Mouse (Mus musculus): Measurements from ENCODE around the gene Il9r. TPM values are rescaled to one million over a fixed set of nuclear protein-coding genes. Genes with fewer than 3 reads are reported as not detected.

Gene Il9r
- polyA plus RNA-seq, 1 experiment from 2014 or later = 0.02 TPM

GRCm38 (mm10) chr11:32222570-32223194 lies 22.6 kb upstream of the Il9r start:
- Histone ChIP-seq H3K4me1 (ENCODE audit: control insufficient read depth, insufficient read depth, low read length) (peaks cover 72% of the 10 kb centered on the region), H3K9me3 (ENCODE audit: control insufficient read depth, low read length) (no peaks in the 10 kb centered on the region), H3K4me3 (ENCODE audit: low read length) (peak overlapping the region; percentile 92), H3K27me3 (replicated peaks; ENCODE audit: control insufficient read depth, insufficient read depth, low read length) (no peaks in the 10 kb centered on the region), H3K27ac (ENCODE audit: low read length) (peak overlapping the region; percentile 98), H3K36me3 (ENCODE audit: control insufficient read depth, insufficient read depth, low read length) (no peaks in the 10 kb centered on the region), H3K9ac (ENCODE audit: low read depth, low read length) (peak overlapping the region; percentile 98), H3K4me2 (ENCODE audit: low read depth, low read length) (peak overlapping the region; percentile 72)
- WGBS = 6% methylated on average over 21 of the region's 21 CpGs
- peak; percentile 11 for ATAC-seq

DNA sequence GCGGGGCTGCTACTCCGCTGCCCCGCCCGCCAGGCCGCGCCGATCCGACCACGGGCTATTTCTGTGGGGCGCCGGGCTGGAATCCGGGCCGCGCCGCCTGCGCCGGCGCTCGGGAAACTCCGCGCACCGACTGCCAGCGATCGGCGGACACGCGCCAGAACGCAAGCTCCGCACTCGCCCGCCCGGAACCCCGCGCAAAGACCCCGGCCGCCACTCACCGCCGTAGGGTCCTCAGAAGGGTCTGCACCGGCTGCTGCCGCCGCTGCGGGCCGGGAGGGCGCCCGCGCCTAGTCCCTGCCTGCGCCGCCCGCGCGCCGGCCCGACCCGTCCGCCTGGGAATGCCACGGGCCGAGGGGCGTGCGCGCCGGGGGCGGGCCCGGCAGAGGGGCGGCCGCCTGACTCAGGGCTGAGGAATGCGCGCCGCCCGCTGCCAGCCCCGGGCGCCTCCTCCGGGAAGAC lies 21.9 kb upstream of the Il9r start, which contains the start of gene Rhbdf1:
Rhbdf1 (minus strand) TSS at position 350 of the 459 bp plus-strand sequence.
- no peaks in the 10 kb centered on the region for H3K27me3 ChIP-seq (replicated peaks; ENCODE audit: control insufficient read depth, insufficient read depth, low read length)
- H3K27ac ChIP-seq (ENCODE audit: low read length) = peak within 1 kb of the TSS; percentile 98
- WGBS = under 1% methylated on average over 50 of the region's 72 CpGs
- peak within 1 kb of the TSS; percentile 72 for H3K4me2 ChIP-seq (ENCODE audit: low read depth, low read length)
- peak; percentile 43 for ATAC-seq
- H3K4me1 ChIP-seq (ENCODE audit: control insufficient read depth, insufficient read depth, low read length) = peaks cover 67% of the 10 kb centered on the region
- H3K36me3 ChIP-seq (ENCODE audit: control insufficient read depth, insufficient read depth, low read length) = no peaks in the 10 kb centered on the region
- H3K9me3 ChIP-seq (ENCODE audit: control insufficient read depth, low read length) = no peaks in the 10 kb centered on the region
- H3K4me3 ChIP-seq (ENCODE audit: low read length) = peak within 1 kb of the TSS; percentile 92
- peak within 1 kb of the TSS; percentile 98 for H3K9ac ChIP-seq (ENCODE audit: low read depth, low read length)

- H3K27me3 ChIP-seq (replicated peaks; ENCODE audit: control insufficient read depth, insufficient read depth, low read length) = no peaks in the 10 kb centered on the region
- under 1% methylated on average over 46 of the region's 46 CpGs for WGBS
- peak overlapping the region; percentile 98 for H3K9ac ChIP-seq (ENCODE audit: low read depth, low read length)
- peaks cover 65% of the 10 kb centered on the region for H3K4me1 ChIP-seq (ENCODE audit: control insufficient read depth, insufficient read depth, low read length)
- H3K36me3 ChIP-seq (ENCODE audit: control insufficient read depth, insufficient read depth, low read length) = no peaks in the 10 kb centered on the region
- peak overlapping the region; percentile 92 for H3K4me3 ChIP-seq (ENCODE audit: low read length)
- no peaks in the 10 kb centered on the region for H3K9me3 ChIP-seq (ENCODE audit: control insufficient read depth, low read length)
- peak overlapping the region; percentile 72 for H3K4me2 ChIP-seq (ENCODE audit: low read depth, low read length)
- peak; percentile 68 for ATAC-seq
- H3K27ac ChIP-seq (ENCODE audit: low read length) = peak overlapping the region; percentile 98
Observed at GRCm38 (mm10) chr11:32221225-32221950, 21.3 kb upstream of the Il9r start.

GRCm38 (mm10) chr11:32220607-32221224 lies 20.6 kb upstream of the Il9r start:
- 33% methylated on average over 10 of the region's 10 CpGs for WGBS
- Histone ChIP-seq H3K27ac (ENCODE audit: low read length) (peak overlapping the region; percentile 98), H3K4me1 (ENCODE audit: control insufficient read depth, insufficient read depth, low read length) (peaks cover 61% of the 10 kb centered on the region)

DNA sequence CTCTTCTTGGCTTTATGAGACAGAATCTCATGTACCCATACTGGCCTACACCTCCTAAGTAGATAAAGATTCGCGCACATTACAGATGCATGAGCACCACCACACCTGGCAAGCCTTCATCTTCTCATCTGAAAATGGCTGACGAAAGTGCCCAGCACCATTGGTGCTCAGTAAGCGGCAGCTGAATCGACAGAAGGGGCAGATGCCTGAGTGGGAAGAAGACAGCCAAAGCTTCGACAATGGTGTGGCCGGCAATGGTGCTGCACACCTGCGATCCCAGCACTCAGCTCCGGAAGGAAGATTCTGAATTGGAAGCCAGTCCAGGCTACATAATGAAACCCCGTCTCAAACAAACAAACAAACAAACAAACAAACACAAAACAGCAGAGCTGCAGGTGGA lies 19.2 kb upstream of the Il9r start:
- H3K9me3 ChIP-seq (ENCODE audit: control insufficient read depth, low read length) = no peaks in the 10 kb centered on the region
- H3K9ac ChIP-seq (ENCODE audit: low read depth, low read length) = no peak overlapping the region; the same call in 1 of the 2 replicates
- peaks cover 17% of the 10 kb centered on the region; the same call in 1 of the 2 replicates for H3K36me3 ChIP-seq (ENCODE audit: control insufficient read depth, insufficient read depth, low read length)
- 0 out of 2 replicates have a peak overlapping the region, but pooled peaks have one; percentile 2 for H3K4me3 ChIP-seq (ENCODE audit: low read length)
- WGBS = 85% methylated on average over 10 of the region's 10 CpGs
- H3K27ac ChIP-seq (ENCODE audit: low read length) = no peak overlapping the region
- ATAC-seq = no peak
- H3K4me1 ChIP-seq (ENCODE audit: control insufficient read depth, insufficient read depth, low read length) = peaks cover 46% of the 10 kb centered on the region
- 0 out of 2 replicates have a peak overlapping the region, but pooled peaks have one; percentile 10 for H3K4me2 ChIP-seq (ENCODE audit: low read depth, low read length)
- H3K27me3 ChIP-seq (replicated peaks; ENCODE audit: control insufficient read depth, insufficient read depth, low read length) = no peaks in the 10 kb centered on the region

More at GRCm38 (mm10) chr11:32220607-32221224, 20.6 kb upstream of the Il9r start:
- Histone ChIP-seq H3K4me3 (ENCODE audit: low read length) (peak overlapping the region; percentile 92), H3K27me3 (replicated peaks; ENCODE audit: control insufficient read depth, insufficient read depth, low read length) (no peaks in the 10 kb centered on the region), H3K9me3 (ENCODE audit: control insufficient read depth, low read length) (no peaks in the 10 kb centered on the region), H3K4me2 (ENCODE audit: low read depth, low read length) (peak overlapping the region; percentile 72), H3K36me3 (ENCODE audit: control insufficient read depth, insufficient read depth, low read length) (peaks cover 3% of the 10 kb centered on the region; the same call in 1 of the 2 replicates), H3K9ac (ENCODE audit: low read depth, low read length) (peak overlapping the region; percentile 98)
- ATAC-seq = no peak

- 61% methylated on average over 6 of the region's 6 CpGs for WGBS
- ATAC-seq = no peak
- peaks cover 42% of the 10 kb centered on the region for H3K4me1 ChIP-seq (ENCODE audit: control insufficient read depth, insufficient read depth, low read length)
- no peak overlapping the region for H3K27ac ChIP-seq (ENCODE audit: low read length)
- H3K9ac ChIP-seq (ENCODE audit: low read depth, low read length) = 0 out of 2 replicates have a peak overlapping the region, but pooled peaks have one; percentile 27
- H3K4me3 ChIP-seq (ENCODE audit: low read length) = no peak overlapping the region
- no peaks in the 10 kb centered on the region for H3K9me3 ChIP-seq (ENCODE audit: control insufficient read depth, low read length)
- H3K36me3 ChIP-seq (ENCODE audit: control insufficient read depth, insufficient read depth, low read length) = peaks cover 23% of the 10 kb centered on the region
- no peak overlapping the region for H3K4me2 ChIP-seq (ENCODE audit: low read depth, low read length)
- H3K27me3 ChIP-seq (replicated peaks; ENCODE audit: control insufficient read depth, insufficient read depth, low read length) = no peaks in the 10 kb centered on the region
Observed at GRCm38 (mm10) chr11:32218501-32219050, 18.5 kb upstream of the Il9r start.

DNA sequence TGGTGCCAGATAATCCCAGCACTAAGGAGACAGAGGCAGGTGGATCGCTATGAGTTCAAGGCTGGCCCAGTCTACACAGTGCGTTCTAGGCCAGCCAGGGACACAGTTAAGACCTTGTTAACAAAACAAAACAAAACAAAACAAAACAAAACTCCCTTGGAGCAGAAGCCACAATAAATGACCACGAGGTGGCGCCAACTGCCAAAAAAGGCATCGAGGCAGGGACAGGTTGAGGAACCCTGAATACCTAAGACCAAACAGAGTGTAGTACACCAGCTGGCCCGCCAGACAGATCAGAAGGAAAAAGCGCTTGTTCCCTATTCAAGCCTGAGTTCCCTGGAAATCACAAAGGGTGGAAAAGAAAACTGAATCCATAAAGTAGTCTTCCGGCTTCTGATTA lies 16.8 kb upstream of the Il9r start:
- Histone ChIP-seq H3K4me1 (ENCODE audit: control insufficient read depth, insufficient read depth, low read length) (peaks cover 30% of the 10 kb centered on the region), H3K9ac (ENCODE audit: low read depth, low read length) (no peak overlapping the region), H3K4me2 (ENCODE audit: low read depth, low read length) (no peak overlapping the region), H3K36me3 (ENCODE audit: control insufficient read depth, insufficient read depth, low read length) (peaks cover 36% of the 10 kb centered on the region), H3K27ac (ENCODE audit: low read length) (no peak overlapping the region), H3K27me3 (replicated peaks; ENCODE audit: control insufficient read depth, insufficient read depth, low read length) (no peaks in the 10 kb centered on the region), H3K9me3 (ENCODE audit: control insufficient read depth, low read length) (no peaks in the 10 kb centered on the region), H3K4me3 (ENCODE audit: low read length) (no peak overlapping the region)
- ATAC-seq = no peak
- 21% methylated on average over 8 of the region's 8 CpGs for WGBS

GRCm38 (mm10) chr11:32215372-32216162 lies 15.5 kb upstream of the Il9r start:
- Histone ChIP-seq H3K27ac (ENCODE audit: low read length) (no peak overlapping the region), H3K36me3 (ENCODE audit: control insufficient read depth, insufficient read depth, low read length) (peaks cover 38% of the 10 kb centered on the region), H3K27me3 (replicated peaks; ENCODE audit: control insufficient read depth, insufficient read depth, low read length) (no peaks in the 10 kb centered on the region), H3K4me1 (ENCODE audit: control insufficient read depth, insufficient read depth, low read length) (peaks cover 25% of the 10 kb centered on the region), H3K9me3 (ENCODE audit: control insufficient read depth, low read length) (no peaks in the 10 kb centered on the region), H3K9ac (ENCODE audit: low read depth, low read length) (no peak overlapping the region), H3K4me3 (ENCODE audit: low read length) (no peak overlapping the region), H3K4me2 (ENCODE audit: low read depth, low read length) (no peak overlapping the region)
- no peak for ATAC-seq
- 92% methylated on average over 18 of the region's 18 CpGs for WGBS
